Mouse (Mus musculus) stomach, postnatal 0 days (tissue): Measurements from ENCODE around the gene Stub1.
"Not testable (repeated sequence)": the region's sequence is repeated elsewhere in the genome, so short reads cannot be mapped to it uniquely, and the experiment has no call there.

Experiments
- CTCF ChIP-seq: IDR thresholded peaks from 2 replicates; pipeline ENCODE4 v1.5.1; 2016; ENCODE audit warnings: antibody characterized with exemption, low read depth, mild to moderate bottlenecking, moderate library complexity
- EP300 ChIP-seq: optimal IDR thresholded peaks from 2 replicates; pipeline ENCODE3; 2016; ENCODE audit warnings: antibody characterized with exemption

DNA sequence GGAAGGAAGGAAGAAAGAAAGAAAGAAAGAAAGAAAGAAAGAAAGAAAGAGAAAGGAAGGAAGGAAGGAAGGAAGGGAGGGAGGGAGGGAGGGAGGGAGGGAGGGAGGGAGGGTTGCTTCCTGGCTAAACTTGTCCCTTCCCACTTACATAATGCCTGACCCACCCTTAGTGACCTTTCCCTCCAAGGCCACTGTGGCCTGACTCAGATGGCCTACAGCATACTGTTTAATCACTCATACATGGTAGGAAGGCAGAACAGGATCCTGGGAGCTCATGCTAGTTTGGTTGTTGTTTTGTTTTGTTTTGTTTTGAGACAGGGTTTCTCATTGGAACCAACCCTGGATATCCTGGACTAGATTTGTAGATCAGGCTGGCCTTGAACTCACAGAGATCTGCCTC lies 38.4 kb upstream of the Stub1 start:
- TF ChIP-seq EP300, CTCF: not testable (repeated sequence)
